Mouse (Mus musculus): Measurements from ENCODE around the gene Setd1b. TPM values are rescaled to one million over a fixed set of nuclear protein-coding genes. Genes with fewer than 3 reads are reported as not detected.

The Setd1b gene
- polyA plus RNA-seq, 1 experiment from 2014 or later = 11.4 TPM

GRCm38 (mm10) chr5:123114109-123114508 is 27.9 kb upstream of the Setd1b start:
- Histone ChIP-seq H3K27ac (replicated peaks) (no peak overlapping the region), H3K4me3 (replicated peaks) (no peak overlapping the region), H3K36me3 (no peaks in the 10 kb centered on the region), H3K27me3 (no peaks in the 10 kb centered on the region), H3K9ac (no peak overlapping the region), H3K4me1 (peaks cover 18% of the 10 kb centered on the region), H3K9me3 (replicated peaks) (no peaks in the 10 kb centered on the region), H3K4me2 (replicated peaks) (no peak overlapping the region)
- whole genome bisulfite sequencing = 73% methylated on average over 11 of the region's 11 CpGs
- ATAC-seq (ENCODE audit: insufficient number of reproducible peaks, low FRiP score, low TSS enrichment, low read depth) = no peak

GRCm38 (mm10) chr5:123114924-123115323 is 27.1 kb upstream of the Setd1b start:
- Histone ChIP-seq H3K4me1 (peaks cover 10% of the 10 kb centered on the region; the same call in 1 of the 2 replicates), H3K27ac (replicated peaks) (no peak overlapping the region), H3K27me3 (no peaks in the 10 kb centered on the region), H3K4me2 (replicated peaks) (no peak overlapping the region), H3K4me3 (replicated peaks) (no peak overlapping the region), H3K9ac (no peak overlapping the region), H3K9me3 (replicated peaks) (no peaks in the 10 kb centered on the region), H3K36me3 (no peaks in the 10 kb centered on the region)
- no peak for ATAC-seq (ENCODE audit: insufficient number of reproducible peaks, low FRiP score, low TSS enrichment, low read depth)
- 30% methylated on average over 7 of the region's 7 CpGs for WGBS

- H3K27ac ChIP-seq (replicated peaks) = no peak overlapping the region
Measured at GRCm38 (mm10) chr5:123116080-123116479, 25.9 kb upstream of the Setd1b start.

DNA sequence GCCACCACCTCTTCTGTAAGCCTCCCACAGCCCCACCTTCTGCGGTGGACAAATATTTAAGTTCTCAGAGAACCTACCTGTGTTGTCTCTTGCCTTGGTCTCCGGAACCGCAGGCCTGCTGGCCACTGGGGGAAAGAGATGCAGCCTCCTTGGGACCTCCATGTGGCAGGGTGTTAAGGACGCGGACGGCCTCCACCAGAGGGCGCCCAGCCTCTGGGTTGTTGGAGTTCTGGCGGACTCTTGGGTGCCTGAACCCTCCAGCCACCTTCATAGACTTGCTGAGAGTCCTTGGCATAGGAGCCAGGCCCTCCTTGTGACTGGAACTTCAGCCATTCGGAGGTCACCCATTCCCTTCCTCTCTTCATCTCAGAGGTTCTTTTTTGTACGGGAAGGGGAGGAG is 24.7 kb upstream of the Setd1b start:
- Histone ChIP-seq H3K4me2 (replicated peaks) (no peak overlapping the region), H3K4me3 (replicated peaks) (no peak overlapping the region), H3K9ac (no peak overlapping the region), H3K9me3 (replicated peaks) (no peaks in the 10 kb centered on the region), H3K27me3 (no peaks in the 10 kb centered on the region), H3K36me3 (no peaks in the 10 kb centered on the region), H3K27ac (replicated peaks) (no peak overlapping the region), H3K4me1 (no peaks in the 10 kb centered on the region)
- 14% methylated on average over 10 of the region's 10 CpGs for WGBS
- no peak; the same call in 1 of the 2 replicates for ATAC-seq (ENCODE audit: insufficient number of reproducible peaks, low FRiP score, low TSS enrichment, low read depth)

More at GRCm38 (mm10) chr5:123116080-123116479, 25.9 kb upstream of the Setd1b start:
- Histone ChIP-seq H3K4me3 (replicated peaks) (no peak overlapping the region), H3K36me3 (no peaks in the 10 kb centered on the region), H3K4me2 (replicated peaks) (no peak overlapping the region), H3K9ac (no peak overlapping the region), H3K27me3 (no peaks in the 10 kb centered on the region), H3K9me3 (replicated peaks) (no peaks in the 10 kb centered on the region), H3K4me1 (no peaks in the 10 kb centered on the region)
- WGBS = 58% methylated on average over 8 of the region's 8 CpGs
- peak; percentile 4; the same call in 1 of the 2 replicates for ATAC-seq (ENCODE audit: insufficient number of reproducible peaks, low FRiP score, low TSS enrichment, low read depth)

DNA sequence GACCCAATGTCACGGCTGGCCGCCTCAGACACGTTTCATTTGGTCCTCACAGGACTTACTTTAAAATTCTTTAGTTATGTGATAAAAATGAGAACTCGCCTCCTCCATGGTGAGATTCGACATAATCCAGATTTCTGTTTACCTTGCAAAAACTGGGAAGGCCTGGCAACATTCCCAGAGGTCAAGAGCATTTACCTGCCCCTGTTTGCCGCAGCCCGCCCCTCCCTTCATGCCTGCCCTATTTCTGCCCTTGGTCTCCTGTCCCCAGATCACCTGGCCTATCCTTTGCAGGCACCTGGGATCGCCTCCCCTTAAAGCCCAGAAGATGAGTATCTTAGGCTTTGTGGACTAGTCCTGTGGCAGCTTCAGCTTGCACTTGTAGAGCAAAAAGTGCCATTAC is 24.2 kb upstream of the Setd1b start:
- no peaks in the 10 kb centered on the region for H3K9me3 ChIP-seq (replicated peaks)
- no peak overlapping the region for H3K4me2 ChIP-seq (replicated peaks)
- H3K4me3 ChIP-seq (replicated peaks) = no peak overlapping the region
- WGBS = 88% methylated on average over 8 of the region's 8 CpGs
- H3K9ac ChIP-seq = no peak overlapping the region
- no peaks in the 10 kb centered on the region for H3K36me3 ChIP-seq
- H3K27me3 ChIP-seq = no peaks in the 10 kb centered on the region
- no peak overlapping the region for H3K27ac ChIP-seq (replicated peaks)
- H3K4me1 ChIP-seq = no peaks in the 10 kb centered on the region
- ATAC-seq (ENCODE audit: insufficient number of reproducible peaks, low FRiP score, low TSS enrichment, low read depth) = no peak

GRCm38 (mm10) chr5:123118826-123119225 is 23.2 kb upstream of the Setd1b start:
- no peak overlapping the region for H3K9ac ChIP-seq
- no peak overlapping the region for H3K4me3 ChIP-seq (replicated peaks)
- H3K4me1 ChIP-seq = no peaks in the 10 kb centered on the region
- H3K27me3 ChIP-seq = no peaks in the 10 kb centered on the region
- H3K9me3 ChIP-seq (replicated peaks) = no peaks in the 10 kb centered on the region
- no peak for ATAC-seq (ENCODE audit: insufficient number of reproducible peaks, low FRiP score, low TSS enrichment, low read depth)
- 82% methylated on average over 10 of the region's 10 CpGs for WGBS
- H3K4me2 ChIP-seq (replicated peaks) = no peak overlapping the region
- no peaks in the 10 kb centered on the region for H3K36me3 ChIP-seq
- H3K27ac ChIP-seq (replicated peaks) = no peak overlapping the region

DNA sequence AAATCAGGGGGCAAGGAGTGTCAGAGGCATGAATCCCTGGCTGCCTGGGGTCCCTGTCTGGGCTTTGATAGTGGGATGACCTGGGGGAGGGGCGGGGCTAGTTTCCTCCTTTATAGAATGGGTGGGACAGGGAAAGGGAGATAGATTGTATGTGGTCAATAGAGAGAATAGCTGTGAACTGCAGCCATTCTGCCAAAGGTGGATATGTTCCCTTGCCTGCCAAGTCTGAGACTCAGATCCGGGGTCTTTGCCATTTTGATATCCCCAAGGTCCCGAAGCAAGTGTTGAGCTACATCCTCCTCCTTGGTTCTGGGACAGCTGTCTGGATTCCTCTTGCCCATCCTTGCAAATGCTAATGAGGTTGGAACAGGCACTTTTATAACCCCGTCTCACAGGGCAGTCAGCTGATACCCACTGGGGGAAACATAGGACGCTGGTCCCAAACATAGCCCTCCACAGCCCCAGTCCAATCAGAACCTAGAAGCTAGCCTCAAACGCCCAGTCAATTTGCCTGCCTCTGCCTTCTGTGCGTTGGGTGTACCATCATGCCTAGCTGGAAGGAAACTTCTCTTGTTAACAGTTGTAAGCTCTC is 21.3 kb upstream of the Setd1b start:
- H3K9ac ChIP-seq = no peak overlapping the region
- 66% methylated on average over 7 of the region's 7 CpGs for WGBS
- H3K36me3 ChIP-seq = 0 out of 2 replicates have a peak, but pooled peaks cover 2% of the 10 kb centered on the region
- ATAC-seq (ENCODE audit: insufficient number of reproducible peaks, low FRiP score, low TSS enrichment, low read depth) = no peak
- no peaks in the 10 kb centered on the region for H3K27me3 ChIP-seq
- no peaks in the 10 kb centered on the region for H3K9me3 ChIP-seq (replicated peaks)
- no peak overlapping the region for H3K4me3 ChIP-seq (replicated peaks)
- H3K4me1 ChIP-seq = no peaks in the 10 kb centered on the region
- H3K27ac ChIP-seq (replicated peaks) = no peak overlapping the region
- no peak overlapping the region for H3K4me2 ChIP-seq (replicated peaks)

GRCm38 (mm10) chr5:123122181-123122580 is 19.8 kb upstream of the Setd1b start:
- H3K9me3 ChIP-seq (replicated peaks) = no peaks in the 10 kb centered on the region
- H3K4me2 ChIP-seq (replicated peaks) = no peak overlapping the region
- H3K27ac ChIP-seq (replicated peaks) = no peak overlapping the region
- H3K36me3 ChIP-seq = 0 out of 2 replicates have a peak, but pooled peaks cover 10% of the 10 kb centered on the region
- H3K4me3 ChIP-seq (replicated peaks) = no peak overlapping the region
- no peak for ATAC-seq (ENCODE audit: insufficient number of reproducible peaks, low FRiP score, low TSS enrichment, low read depth)
- H3K27me3 ChIP-seq = no peaks in the 10 kb centered on the region
- H3K4me1 ChIP-seq = no peaks in the 10 kb centered on the region
- no peak overlapping the region for H3K9ac ChIP-seq
- 88% methylated on average over 4 of the region's 4 CpGs for WGBS

DNA sequence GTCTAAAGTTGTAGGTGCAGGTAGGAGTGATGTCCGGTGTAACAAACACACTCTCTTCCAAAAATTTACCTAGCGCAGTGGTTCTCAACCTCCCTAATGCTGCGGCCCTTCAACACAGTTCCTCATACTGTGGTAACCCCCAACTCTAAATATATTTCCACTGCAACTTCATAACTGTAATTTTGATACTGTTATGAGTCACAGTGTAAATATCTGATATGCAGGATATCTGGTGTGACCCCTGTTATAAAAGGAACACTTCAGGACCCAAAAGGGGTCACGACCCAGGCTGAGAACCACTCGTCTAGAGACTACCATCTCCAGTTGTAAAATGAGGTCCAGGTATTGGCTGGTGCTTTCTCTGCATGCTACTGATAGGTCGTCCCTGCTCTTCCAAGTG is 16.9 kb upstream of the Setd1b start:
- ATAC-seq (ENCODE audit: insufficient number of reproducible peaks, low FRiP score, low TSS enrichment, low read depth) = no peak
- H3K27me3 ChIP-seq = no peaks in the 10 kb centered on the region
- no peak overlapping the region for H3K9ac ChIP-seq
- H3K4me2 ChIP-seq (replicated peaks) = no peak overlapping the region
- H3K36me3 ChIP-seq = 0 out of 2 replicates have a peak, but pooled peaks cover 10% of the 10 kb centered on the region
- WGBS = 79% methylated on average over 6 of the region's 6 CpGs
- H3K4me1 ChIP-seq = peaks cover 10% of the 10 kb centered on the region
- no peak overlapping the region for H3K4me3 ChIP-seq (replicated peaks)
- H3K9me3 ChIP-seq (replicated peaks) = no peaks in the 10 kb centered on the region
- H3K27ac ChIP-seq (replicated peaks) = no peak overlapping the region

DNA sequence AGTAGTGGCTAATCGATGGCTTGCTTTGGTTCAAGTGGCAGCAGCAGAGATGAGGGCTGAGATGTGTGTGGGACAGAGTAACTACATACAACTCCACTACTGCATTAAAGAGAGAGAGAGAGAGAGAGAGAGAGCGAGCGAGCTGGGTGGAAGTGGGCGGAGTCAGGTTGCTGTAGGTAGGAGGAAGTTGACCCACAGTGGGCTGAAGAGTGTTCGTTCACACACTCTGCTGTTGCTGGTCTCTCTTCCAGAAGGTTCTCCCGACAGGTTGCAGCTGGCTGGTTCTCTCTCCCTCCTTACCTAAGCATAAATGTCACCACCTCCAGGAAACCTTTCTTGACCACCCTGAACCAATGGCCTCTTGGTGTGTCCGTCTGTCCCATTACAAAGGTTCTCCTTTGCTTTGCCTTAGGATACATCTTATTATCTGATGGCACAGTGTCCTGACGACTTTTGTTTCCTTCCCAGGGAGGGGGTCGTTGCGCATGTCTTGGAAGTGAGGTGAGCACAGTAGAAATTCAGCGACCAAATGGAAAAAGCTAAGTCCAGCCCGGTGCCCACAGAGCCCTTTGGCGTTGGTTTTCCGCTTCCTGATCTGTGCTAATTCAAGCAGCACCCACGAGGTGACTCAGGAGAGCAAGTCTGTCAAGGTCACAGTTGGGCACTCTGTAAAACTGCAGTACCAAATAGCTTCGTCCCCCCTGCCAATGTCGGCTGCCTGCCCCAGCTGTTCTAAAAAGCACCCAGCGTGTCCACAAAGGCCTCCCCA is 16.2 kb upstream of the Setd1b start:
- Histone ChIP-seq H3K36me3 (0 out of 2 replicates have a peak, but pooled peaks cover 10% of the 10 kb centered on the region), H3K4me1 (peaks cover 10% of the 10 kb centered on the region), H3K27me3 (no peaks in the 10 kb centered on the region), H3K4me2 (replicated peaks) (no peak overlapping the region), H3K9me3 (replicated peaks) (no peaks in the 10 kb centered on the region), H3K9ac (no peak overlapping the region), H3K4me3 (replicated peaks) (no peak overlapping the region), H3K27ac (replicated peaks) (no peak overlapping the region)
- WGBS = 83% methylated on average over 18 of the region's 18 CpGs
- no peak for ATAC-seq (ENCODE audit: insufficient number of reproducible peaks, low FRiP score, low TSS enrichment, low read depth)

GRCm38 (mm10) chr5:123127031-123127430 is 15.0 kb upstream of the Setd1b start:
- 65% methylated on average over 6 of the region's 6 CpGs for WGBS

More at GRCm38 (mm10) chr5:123127031-123127430, 15.0 kb upstream of the Setd1b start:
- H3K27me3 ChIP-seq = no peaks in the 10 kb centered on the region
- no peak overlapping the region for H3K4me2 ChIP-seq (replicated peaks)
- 0 out of 2 replicates have a peak, but pooled peaks cover 10% of the 10 kb centered on the region for H3K36me3 ChIP-seq
- H3K4me1 ChIP-seq = peaks cover 17% of the 10 kb centered on the region
- H3K27ac ChIP-seq (replicated peaks) = no peak overlapping the region
- no peak for ATAC-seq (ENCODE audit: insufficient number of reproducible peaks, low FRiP score, low TSS enrichment, low read depth)
- no peaks in the 10 kb centered on the region for H3K9me3 ChIP-seq (replicated peaks)
- no peak overlapping the region for H3K4me3 ChIP-seq (replicated peaks)
- no peak overlapping the region for H3K9ac ChIP-seq
